Mouse (Mus musculus) limb, embryonic 11.5 days (tissue): ENCODE measurements at regions not wholly inside any gene's neighbourhood (a gene's known extent, or its start where the extent isn't known, plus 50 kb on each side); places are given as distances from the start of the nearest gene placed in this dataset.
A peak's percentile ranks its signal among the peaks of the same experiment; 100 is the strongest.

Experiments
- ATAC-seq: fragments of 200-750 bp; cut with Nextera tagmentation; 2 replicates; pipeline ENCODE4 v1.8.0; 2017; ENCODE audit warnings: low read depth; ENCODE audit not compliant: insufficient number of reproducible peaks, low FRiP score, low TSS enrichment
- DNase-seq: peaks from one replicate; pipeline ENCODE4 v3.0.0-alpha.2; 2015; ENCODE audit warnings: low spot score
- H3K27ac ChIP-seq: fragments of 300-500 bp; sonication (generic); replicated peaks from 2 replicates; pipeline ENCODE4 v1.5.1; 2014; ENCODE audit warnings: low read depth, mild to moderate bottlenecking, low read length
- H3K27me3 ChIP-seq: fragments of 300-500 bp; sonication (generic); 2 replicates; pipeline ENCODE4 v1.6.1; 2014; ENCODE audit warnings: mild to moderate bottlenecking, low read length, mixed read lengths; ENCODE audit not compliant: control insufficient read depth, insufficient read depth
- H3K36me3 ChIP-seq: fragments of 300-500 bp; sonication (generic); 2 replicates; pipeline ENCODE4 v1.6.1; 2014; ENCODE audit warnings: mild to moderate bottlenecking, low read length, moderate library complexity, mixed read lengths; ENCODE audit not compliant: control insufficient read depth, insufficient read depth
- H3K4me1 ChIP-seq: fragments of 300-500 bp; sonication (generic); 2 replicates; pipeline ENCODE4 v1.6.1; 2014; ENCODE audit warnings: low read length, mixed read lengths; ENCODE audit not compliant: control insufficient read depth, insufficient read depth
- H3K4me2 ChIP-seq: fragments of 300-500 bp; sonication (generic); 2 replicates; pipeline ENCODE4 v1.6.1; 2014; ENCODE audit warnings: low read depth, mild to moderate bottlenecking, moderate library complexity; ENCODE audit not compliant: severe bottlenecking
- H3K4me3 ChIP-seq: fragments of 300-500 bp; sonication (generic); 2 replicates; pipeline ENCODE4 v1.5.1; 2014; ENCODE audit warnings: low read depth, low read length
- H3K9ac ChIP-seq: fragments of 300-500 bp; sonication (generic); 2 replicates; pipeline ENCODE4 v1.6.1; 2014; ENCODE audit warnings: mild to moderate bottlenecking, low read length
- H3K9me3 ChIP-seq: fragments of 300-500 bp; sonication (generic); 2 replicates; pipeline ENCODE4 v1.6.1; 2016; ENCODE audit warnings: low read length; ENCODE audit not compliant: control insufficient read depth
- WGBS: fragments of 180-500 bp; shearing (Covaris S2); extraction: QIAGEN DNeasy Blood & Tissue Kit; methylation state at CpG from one replicate; pipeline ENCODE4 v1.1.7; 2014; 5-methylcytosine and 5-hydroxymethylcytosine counted together

- Histone ChIP-seq H3K9me3 (no peaks in the 10 kb centered on the region), H3K9ac (no peak overlapping the region), H3K4me2 (no peak overlapping the region), H3K27ac (no peak overlapping the region), H3K4me1 (peaks cover 5% of the 10 kb centered on the region), H3K27me3 (no peaks in the 10 kb centered on the region), H3K4me3 (no peak overlapping the region), H3K36me3 (no peaks in the 10 kb centered on the region)
- no peak for DNase-seq
- ATAC-seq, result no peak
- 94% methylated on average over 7 of the region's 7 CpGs for WGBS
Measured at GRCm38 (mm10) chr11:89178436-89178835, 104.8 kb downstream of the Gm525 start.

DNA sequence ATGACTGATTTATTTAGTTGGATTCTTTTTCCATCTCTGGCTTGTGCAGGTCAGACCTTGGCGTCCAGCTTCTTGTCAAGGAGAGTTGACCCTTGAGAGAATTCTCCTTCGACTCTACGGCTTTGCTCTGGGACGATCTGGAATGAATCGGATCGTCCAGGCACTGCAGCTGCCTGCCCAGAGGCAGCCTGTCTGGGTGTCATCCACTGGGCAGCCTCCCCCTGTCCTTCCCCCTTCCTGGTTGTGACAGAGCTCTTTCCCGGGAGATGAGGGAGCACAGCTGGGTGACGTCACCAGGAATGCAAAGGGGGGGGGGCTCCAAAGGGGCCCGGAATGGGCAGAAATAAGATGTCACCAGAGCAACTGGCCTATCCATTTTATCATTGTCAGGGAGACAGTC is 101.9 kb downstream of the Gm525 start:
- Histone ChIP-seq H3K4me2 (peak overlapping the region; percentile 28), H3K9me3 (no peaks in the 10 kb centered on the region), H3K36me3 (no peaks in the 10 kb centered on the region), H3K27me3 (no peaks in the 10 kb centered on the region), H3K9ac (no peak overlapping the region), H3K27ac (no peak overlapping the region), H3K4me3 (no peak overlapping the region), H3K4me1 (peaks cover 5% of the 10 kb centered on the region)
- WGBS, result 6% methylated on average over 7 of the region's 9 CpGs
- no peak for ATAC-seq
- DNase-seq, result peak; percentile 24

DNA sequence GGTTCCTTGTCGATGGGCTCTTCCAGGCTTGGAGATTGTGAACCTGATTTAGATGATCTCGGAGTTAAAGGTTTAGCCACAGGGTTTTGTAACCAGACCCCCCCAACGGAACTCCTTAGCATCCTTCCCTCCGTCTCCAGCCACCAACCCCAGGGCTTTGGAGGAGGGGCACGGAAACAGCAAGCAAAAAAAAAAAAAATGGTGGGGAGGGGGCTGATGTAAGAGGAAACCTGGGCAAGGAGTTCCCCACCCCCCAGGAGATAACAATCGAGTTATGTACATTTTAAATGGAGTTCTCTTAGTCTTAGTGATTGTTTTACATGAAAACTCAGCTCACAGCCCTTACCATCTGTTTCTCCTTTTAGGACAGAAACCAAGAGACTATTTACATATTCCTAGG is 101.3 kb downstream of the Gm525 start:
- ATAC-seq, result no peak
- H3K4me2 ChIP-seq, result peak overlapping the region; percentile 28; the same call in 1 of the 2 replicates
- no peak overlapping the region for H3K27ac ChIP-seq
- H3K9me3 ChIP-seq, result no peaks in the 10 kb centered on the region
- no peaks in the 10 kb centered on the region for H3K36me3 ChIP-seq
- no peak for DNase-seq
- H3K4me1 ChIP-seq, result peaks cover 5% of the 10 kb centered on the region
- H3K27me3 ChIP-seq, result no peaks in the 10 kb centered on the region
- H3K4me3 ChIP-seq, result no peak overlapping the region
- no peak overlapping the region for H3K9ac ChIP-seq
- 24% methylated on average over 6 of the region's 6 CpGs for WGBS

DNA sequence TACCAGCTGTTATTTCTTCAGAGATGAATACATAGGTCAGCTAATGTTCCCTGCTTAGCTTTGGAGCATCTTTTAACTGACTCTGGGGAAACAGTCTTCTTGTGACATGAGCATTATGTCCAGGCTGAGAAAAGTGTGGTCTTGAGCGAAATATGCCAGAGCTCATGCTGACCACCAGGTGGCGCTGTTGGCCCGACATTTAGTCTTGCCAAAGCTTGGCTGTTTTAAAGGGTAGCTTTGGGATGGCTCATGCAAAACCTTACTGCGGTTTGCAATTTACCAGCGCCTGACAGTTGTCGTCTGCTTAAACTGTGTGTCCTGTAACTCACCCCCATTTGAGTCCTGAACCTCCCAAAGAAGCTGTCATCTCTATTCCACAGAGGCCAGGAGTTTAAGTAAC is 91.6 kb downstream of the Gm525 start:
- 15% methylated on average over 6 of the region's 6 CpGs for WGBS
- Histone ChIP-seq H3K36me3 (no peaks in the 10 kb centered on the region), H3K27me3 (no peaks in the 10 kb centered on the region), H3K27ac (no peak overlapping the region), H3K4me1 (no peaks in the 10 kb centered on the region), H3K4me2 (no peak overlapping the region), H3K9ac (no peak overlapping the region), H3K4me3 (no peak overlapping the region), H3K9me3 (no peaks in the 10 kb centered on the region)
- peak; percentile 93 for DNase-seq
- no peak for ATAC-seq

- no peak overlapping the region for H3K4me2 ChIP-seq
- no peak overlapping the region for H3K9ac ChIP-seq
- H3K36me3 ChIP-seq, result no peaks in the 10 kb centered on the region
- H3K4me1 ChIP-seq, result no peaks in the 10 kb centered on the region
- 88% methylated on average over 13 of the region's 13 CpGs for WGBS
- ATAC-seq (no peak), DNase-seq (no peak)
- no peak overlapping the region for H3K4me3 ChIP-seq
- no peak overlapping the region for H3K27ac ChIP-seq
- no peaks in the 10 kb centered on the region for H3K27me3 ChIP-seq
- H3K9me3 ChIP-seq, result no peaks in the 10 kb centered on the region
Measured at GRCm38 (mm10) chr11:89153466-89154406, 80.1 kb downstream of the Gm525 start.

DNA sequence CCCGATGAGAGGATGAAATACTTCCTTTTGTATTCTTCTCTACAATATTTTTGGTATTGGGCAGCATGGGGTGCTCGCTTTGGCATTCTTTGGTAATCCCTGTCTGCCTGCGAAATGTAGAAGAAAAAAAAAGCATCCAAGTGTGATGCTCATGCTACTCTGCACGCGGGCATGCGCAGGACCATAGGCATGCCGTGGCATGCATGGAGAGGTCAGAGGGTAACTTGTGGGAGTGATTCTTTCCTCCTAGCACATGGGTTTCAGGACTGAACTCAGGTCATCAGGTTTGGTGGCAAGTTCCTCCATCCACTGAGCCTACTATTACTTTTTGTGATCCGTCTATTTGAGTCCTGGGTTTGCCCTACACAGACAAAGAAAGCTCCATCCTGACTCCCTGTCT is 74.3 kb downstream of the Gm525 start:
- H3K9me3 ChIP-seq, result no peaks in the 10 kb centered on the region
- no peak overlapping the region for H3K4me2 ChIP-seq
- no peaks in the 10 kb centered on the region for H3K36me3 ChIP-seq
- no peak overlapping the region for H3K27ac ChIP-seq
- H3K27me3 ChIP-seq, result no peaks in the 10 kb centered on the region
- WGBS, result 91% methylated on average over 8 of the region's 8 CpGs
- DNase-seq (no peak), ATAC-seq (no peak)
- no peaks in the 10 kb centered on the region for H3K4me1 ChIP-seq
- no peak overlapping the region for H3K4me3 ChIP-seq
- no peak overlapping the region for H3K9ac ChIP-seq

DNA sequence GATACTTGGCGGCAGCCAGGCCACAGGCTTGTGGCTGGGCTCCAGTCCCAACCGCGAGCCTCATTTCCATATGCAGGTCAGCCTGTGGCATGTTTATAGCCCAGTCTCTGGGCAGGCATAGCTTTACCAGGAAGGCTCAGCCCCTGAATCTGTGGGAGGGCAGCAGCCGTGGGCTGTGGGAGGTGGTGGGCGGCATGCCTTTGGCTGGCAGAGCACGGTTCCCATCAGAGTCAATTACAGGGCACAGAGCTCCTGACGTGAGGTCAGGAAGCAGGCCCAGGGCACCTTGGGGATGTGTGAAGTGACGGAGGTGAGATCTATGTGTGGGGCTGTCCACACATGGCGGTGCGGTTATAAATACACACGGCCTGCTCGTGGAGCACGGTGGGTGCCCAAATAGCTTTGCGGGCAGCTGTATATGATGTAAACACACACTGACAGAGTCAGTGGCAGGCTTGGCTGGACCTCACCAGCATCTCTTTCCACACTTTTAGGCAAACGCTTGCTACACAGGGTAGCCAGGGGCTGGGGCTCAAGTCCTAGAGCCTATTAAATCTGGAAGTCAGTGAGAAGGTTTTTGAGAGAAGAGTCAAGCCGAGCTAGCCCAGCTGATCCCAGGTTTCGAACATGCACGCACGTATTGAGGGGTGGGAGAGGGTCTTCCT is 71.8 kb downstream of the Gm525 start:
- no peak overlapping the region for H3K4me3 ChIP-seq
- no peak; the same call in 1 of the 2 replicates for ATAC-seq
- H3K4me2 ChIP-seq, result peak overlapping the region; percentile 7; the same call in 1 of the 2 replicates

DNA sequence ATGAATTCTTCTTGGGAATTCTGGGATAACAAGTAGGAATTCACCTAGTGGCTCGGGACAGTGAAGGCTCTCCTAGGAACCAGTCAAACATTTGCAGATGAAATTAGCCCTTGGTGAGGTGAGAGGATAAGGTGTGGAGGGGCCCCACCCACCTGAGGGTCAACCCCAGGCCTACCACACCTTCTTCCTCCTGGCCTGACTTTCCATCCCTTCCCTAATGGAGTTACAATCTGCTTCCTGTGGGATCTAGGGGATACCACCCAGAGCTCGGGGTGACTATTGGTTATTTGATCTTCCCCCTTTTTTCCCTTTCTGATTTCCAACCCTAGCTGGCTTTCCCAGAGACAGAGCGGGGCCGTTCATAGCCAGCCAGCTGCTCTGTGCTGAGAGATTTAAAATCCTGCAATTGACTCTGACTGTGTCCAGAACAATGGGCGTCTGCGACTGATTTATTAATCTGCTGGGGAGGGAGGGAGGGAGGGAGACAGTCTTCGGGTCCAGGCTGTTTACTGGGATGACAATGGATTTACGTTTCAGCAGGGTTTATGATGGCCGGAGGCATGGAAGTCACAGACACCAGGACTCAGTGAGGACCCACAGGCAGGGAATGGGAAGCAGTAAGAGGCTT is 69.0 kb downstream of the Gm525 start:
- WGBS, result 35% methylated on average over 9 of the region's 9 CpGs
- DNase-seq (no peak), ATAC-seq (no peak; the same call in 1 of the 2 replicates)
- H3K9me3 ChIP-seq, result no peaks in the 10 kb centered on the region
- no peaks in the 10 kb centered on the region for H3K27me3 ChIP-seq
- H3K4me1 ChIP-seq, result 0 out of 2 replicates have a peak, but pooled peaks cover 3% of the 10 kb centered on the region
- no peak overlapping the region for H3K9ac ChIP-seq
- no peak overlapping the region for H3K4me3 ChIP-seq
- H3K36me3 ChIP-seq, result no peaks in the 10 kb centered on the region
- no peak overlapping the region for H3K27ac ChIP-seq
- H3K4me2 ChIP-seq, result no peak overlapping the region

More for the DNA sequence above, 71.8 kb downstream of the Gm525 start:
- H3K4me1 ChIP-seq, result 0 out of 2 replicates have a peak, but pooled peaks cover 3% of the 10 kb centered on the region
- no peaks in the 10 kb centered on the region for H3K36me3 ChIP-seq
- no peaks in the 10 kb centered on the region for H3K9me3 ChIP-seq
- DNase-seq, result peak; percentile 23
- H3K27me3 ChIP-seq, result no peaks in the 10 kb centered on the region
- H3K27ac ChIP-seq, result no peak overlapping the region
- 42% methylated on average over 19 of the region's 19 CpGs for WGBS
- H3K9ac ChIP-seq, result no peak overlapping the region
